ENCODE assay signal across 19 mouse cellular contexts in genomic region chr19:41418786-41419185, GRCm38 (mm10). TPM values are rescaled to one million over a fixed set of nuclear protein-coding genes. Genes with fewer than 3 reads are reported as not detected.
DNase-seq lines count a peak whose midpoint lies in the region; ATAC-seq and TF ChIP-seq lines count a peak whose summit lies in the region.
"Had no signal": no experiment of that assay in that cellular context is flagged by ENCODE, and none has a peak within 500 bp of the region (broad histone marks: within the 10 kb centered on the region; RNA-seq: fewer than 3 reads in every experiment).

No protein-coding gene starts in this region.

- in situ Hi-C loops in Patski (cut with MboI; ENCODE audit: low pct_unique_long_range_greater_than_20kb): no loop called here

- POLR2A ChIA-PET in Patski (lab: Charles Lee): no interaction called here

- CTCF ChIA-PET in Patski (lab: Charles Lee): interaction anchor here (1.7 to 1.8 kb wide), 2 partner anchors 58 to 101 kb away, joined by 4 to 7 read pairs; no protein-coding TSS in a partner anchor

- no peaks in the 10 kb centered on the region for H3K9me3 ChIP-seq in megakaryocyte, embryonic 14.5 days
- H3K9me3 ChIP-seq: embryonic facial prominence, embryonic 13.5 days; embryonic facial prominence, embryonic 15.5 days had no signal

- H3K36me3 ChIP-seq in megakaryocyte, embryonic 14.5 days (replicated peaks; ENCODE audit: low read length): no peaks in the 10 kb centered on the region
- H3K36me3 ChIP-seq: embryonic facial prominence, embryonic 13.5 days; embryonic facial prominence, embryonic 15.5 days had no signal

- no peak for ATAC-seq in megakaryocyte, adult 5-6 weeks (ENCODE audit: poor library complexity, severe bottlenecking)
- peak; percentile 47 for ATAC-seq in Patski
- ATAC-seq: activated CD4-positive, CD25-positive, alpha-beta regulatory T cell, adult 4 months; forebrain, embryonic 14.5 days; forebrain, embryonic 16.5 days had no signal

- peaks cover 19% of the 10 kb centered on the region for H3K4me1 ChIP-seq in megakaryocyte, embryonic 14.5 days
- H3K4me1 ChIP-seq: embryonic facial prominence, embryonic 13.5 days; embryonic facial prominence, embryonic 15.5 days had no signal

- no peaks in the 10 kb centered on the region for H3K27me3 ChIP-seq in megakaryocyte, embryonic 14.5 days (replicated peaks)
- H3K27me3 ChIP-seq in Patski: no peaks in the 10 kb centered on the region
- H3K27me3 ChIP-seq: embryonic facial prominence, embryonic 13.5 days; embryonic facial prominence, embryonic 15.5 days had no signal

- H3K4me3 ChIP-seq in megakaryocyte, embryonic 14.5 days (replicated peaks): peak overlapping the region; percentile 42
- H3K4me3 ChIP-seq: embryonic facial prominence, embryonic 13.5 days; embryonic facial prominence, embryonic 15.5 days; erythroblast, embryonic 14.5 days had no signal

- peak; percentile 61 for DNase-seq in heart, adult 11 months
- DNase-seq in heart, adult 8-10 months (ENCODE audit: low spot score): no peak
- DNase-seq in Patski (ENCODE audit: low read depth, low spot score): no peak
- no peak for DNase-seq in adrenal gland, adult 2 months
- DNase-seq: cerebellum, adult 11 months; cerebellum, adult 18-20 months; cerebellum, adult 8-10 months; cerebellum, adult 9-11 months; cerebellum, postnatal 14 days; cerebellum, postnatal 36 days; embryo, embryonic 11 days had no signal

- TF ChIP-seq CTCF in Patski (IDR thresholded peaks at IDR 0.05): no peak

RNA-seq across cellular contexts. Expression of gene Pik3ap1, which starts 33.9 kb away (rescaled TPM):
- total RNA-seq in heart, adult 8-10 months (2022): 1 to 10 TPM; 1.1 to 1.7 (median 1.5) TPM
- 1.6 and 6.5 TPM in 2 replicates for polyA plus RNA-seq in megakaryocyte, embryonic 14.5 days (2012; ENCODE audit: insufficient read depth, low replicate concordance)
- total RNA-seq in megakaryocyte, adult 5-6 weeks (2015): 16.8 and 17.9 TPM in 2 replicates
- 15.3 and 20.4 TPM in 2 replicates for total RNA-seq in megakaryocyte, adult 5-6 weeks (2017)
- polyA plus RNA-seq in Patski (2021): 0.19 TPM
- total RNA-seq in adrenal gland, adult 2 months (2021): 10 to 100 TPM in 1 of 2 experiments, 1 to 10 TPM in 1; 6.5 to 37.2 TPM
- polyA plus RNA-seq in adrenal gland, adult 2 months (2012; rRNA removed): 3.6 and 4.5 TPM in 2 replicates
